In the genomic region with DNA sequence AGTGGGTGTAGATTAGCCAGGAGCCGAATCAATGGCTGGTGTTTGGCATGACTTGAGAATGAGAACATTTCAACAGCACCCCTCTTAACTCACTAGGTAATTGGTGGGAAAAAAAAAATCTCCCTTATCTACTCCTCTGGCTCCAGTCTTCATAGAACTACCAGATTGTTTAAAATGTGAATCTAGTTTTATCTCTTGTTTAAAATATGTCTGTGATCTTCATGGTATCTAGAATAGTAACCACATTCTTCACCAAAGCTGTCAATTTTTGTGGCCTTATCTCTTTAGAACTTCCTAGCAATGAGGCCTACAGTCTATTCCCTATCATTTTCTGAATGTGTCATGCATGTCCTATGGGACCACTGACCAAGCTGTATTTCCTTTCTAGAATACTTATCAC, we compare ENCODE assay signal across 21 mouse cellular contexts.
"Had no signal": no experiment of that assay in that cellular context is flagged by ENCODE, and none has a peak within 500 bp of the region (broad histone marks: within the 10 kb centered on the region; RNA-seq: fewer than 3 reads in every experiment).

No protein-coding gene starts in this region.

- ATAC-seq: liver, postnatal 0 days; lung, postnatal 0 days; midbrain, embryonic 16.5 days had no signal

- H3K4me1 ChIP-seq: lung, embryonic 15.5 days; midbrain, embryonic 12.5 days; neural tube, embryonic 13.5 days; neural tube, embryonic 15.5 days had no signal

- H3K9me3 ChIP-seq: lung, embryonic 15.5 days; midbrain, embryonic 10.5 days; midbrain, embryonic 12.5 days; neural tube, embryonic 13.5 days; neural tube, embryonic 15.5 days had no signal

- H3K9ac ChIP-seq: liver, postnatal 0 days; lung, embryonic 15.5 days; midbrain, embryonic 12.5 days; neural tube, embryonic 13.5 days; neural tube, embryonic 15.5 days had no signal

- H3K36me3 ChIP-seq: lung, embryonic 15.5 days; midbrain, embryonic 10.5 days; midbrain, embryonic 12.5 days; neural tube, embryonic 13.5 days; neural tube, embryonic 15.5 days had no signal

- H3K4me2 ChIP-seq: lung, embryonic 15.5 days; midbrain, embryonic 12.5 days; neural tube, embryonic 13.5 days; neural tube, embryonic 15.5 days had no signal

- H3K27ac ChIP-seq: lung, embryonic 15.5 days; midbrain, embryonic 10.5 days; midbrain, embryonic 12.5 days; neural tube, embryonic 13.5 days; neural tube, embryonic 15.5 days had no signal

- DNase-seq: liver, postnatal 0 days; lung, adult 2 months; lung, postnatal 14 days; lung, postnatal 36 days; midbrain, embryonic 14.5 days; retina, postnatal 1 day; right cerebral cortex, adult 18-20 months; right cerebral cortex, postnatal 25 days; right cerebral cortex, postnatal 4 days; spleen, adult 18-20 months; thymus, adult 18-20 months; thymus, postnatal 14 days; thymus, postnatal 36 days had no signal

- H3K27me3 ChIP-seq: lung, embryonic 15.5 days; midbrain, embryonic 12.5 days; neural tube, embryonic 13.5 days; neural tube, embryonic 15.5 days had no signal

- H3K4me3 ChIP-seq: lung, embryonic 15.5 days; midbrain, embryonic 10.5 days; midbrain, embryonic 12.5 days; myocyte; neural tube, embryonic 13.5 days; neural tube, embryonic 15.5 days had no signal
